Mouse (Mus musculus): ENCODE measurements at regions not wholly inside any gene's neighbourhood (a gene's known extent, or its start where the extent isn't known, plus 50 kb on each side); places are given as distances from the start of the nearest gene placed in this dataset.
"Not testable (repeated sequence)": the region's sequence is repeated elsewhere in the genome, so short reads cannot be mapped to it uniquely, and the experiment has no call there.

- Histone ChIP-seq H3K4me3 (ENCODE audit: control insufficient read depth, low read depth, low read length) (no peak overlapping the region), H3K4me1 (ENCODE audit: control insufficient read depth, insufficient read depth, low read length) (peaks cover 6% of the 10 kb centered on the region), H3K27me3 (ENCODE audit: control insufficient read depth, insufficient read depth, low read length) (no peaks in the 10 kb centered on the region), H3K27ac (ENCODE audit: control insufficient read depth, insufficient read depth, low read depth, low read length) (no peak overlapping the region), H3K36me3 (ENCODE audit: control insufficient read depth, insufficient read depth, low read length) (no peaks in the 10 kb centered on the region)
- TF ChIP-seq POLR2A (IDR thresholded peaks at IDR 0.05; ENCODE audit: control insufficient read depth, low read depth, low read length) (no peak), CTCF (IDR thresholded peaks at IDR 0.05; ENCODE audit: control insufficient read depth, insufficient read depth, insufficient replicate concordance, low read depth, low read length) (no peak)
These were observed 137.0 kb upstream of the Rapgef5 start for GRCm38 (mm10) chr12:117379103-117379850.

DNA sequence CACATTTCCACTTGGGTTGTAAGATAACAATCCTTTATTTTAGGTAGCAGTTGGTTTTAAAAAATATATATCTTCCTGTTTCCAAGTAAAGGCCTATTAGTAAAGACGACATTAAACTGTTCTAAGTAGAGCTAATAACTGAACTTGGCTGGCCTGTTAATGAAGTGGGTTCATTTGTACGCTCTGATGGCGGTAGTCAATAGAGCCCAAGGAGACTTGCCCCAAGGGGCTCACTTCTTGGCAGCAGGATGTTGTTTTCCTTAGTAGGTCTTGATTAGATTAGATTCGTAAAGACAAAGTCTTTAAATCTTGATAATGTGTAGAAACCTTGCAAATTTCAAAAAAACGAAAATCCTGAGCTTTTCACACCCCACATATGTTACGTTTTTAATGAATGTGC is 135.4 kb upstream of the Rapgef5 start:
- no peak for TF ChIP-seq CTCF (IDR thresholded peaks at IDR 0.05; ENCODE audit: control insufficient read depth, insufficient read depth, insufficient replicate concordance, low read depth, low read length)
- TF ChIP-seq POLR2A (IDR thresholded peaks at IDR 0.05; ENCODE audit: control insufficient read depth, low read depth, low read length), result no peak
- no peak overlapping the region for H3K4me3 ChIP-seq (ENCODE audit: control insufficient read depth, low read depth, low read length)
- no peak overlapping the region for H3K27ac ChIP-seq (ENCODE audit: control insufficient read depth, insufficient read depth, low read depth, low read length)
- H3K36me3 ChIP-seq (ENCODE audit: control insufficient read depth, insufficient read depth, low read length), result no peaks in the 10 kb centered on the region
- no peaks in the 10 kb centered on the region for H3K27me3 ChIP-seq (ENCODE audit: control insufficient read depth, insufficient read depth, low read length)
- peaks cover 6% of the 10 kb centered on the region for H3K4me1 ChIP-seq (ENCODE audit: control insufficient read depth, insufficient read depth, low read length)

- not testable (repeated sequence) for H3K4me3 ChIP-seq (ENCODE audit: control insufficient read depth, low read depth, low read length); H3K4me1 ChIP-seq (ENCODE audit: control insufficient read depth, insufficient read depth, low read length); H3K36me3 ChIP-seq (ENCODE audit: control insufficient read depth, insufficient read depth, low read length); H3K27me3 ChIP-seq (ENCODE audit: control insufficient read depth, insufficient read depth, low read length); H3K27ac ChIP-seq (ENCODE audit: control insufficient read depth, insufficient read depth, low read depth, low read length)
These were observed 133.6 kb upstream of the Rapgef5 start for GRCm38 (mm10) chr12:117382727-117383126.

- Histone ChIP-seq H3K27me3 (ENCODE audit: control insufficient read depth, insufficient read depth, low read length) (no peaks in the 10 kb centered on the region), H3K27ac (ENCODE audit: control insufficient read depth, insufficient read depth, low read depth, low read length) (no peak overlapping the region), H3K36me3 (ENCODE audit: control insufficient read depth, insufficient read depth, low read length) (no peaks in the 10 kb centered on the region), H3K4me1 (ENCODE audit: control insufficient read depth, insufficient read depth, low read length) (no peaks in the 10 kb centered on the region), H3K4me3 (ENCODE audit: control insufficient read depth, low read depth, low read length) (no peak overlapping the region)
- TF ChIP-seq POLR2A (IDR thresholded peaks at IDR 0.05; ENCODE audit: control insufficient read depth, low read depth, low read length) (no peak), CTCF (IDR thresholded peaks at IDR 0.05; ENCODE audit: control insufficient read depth, insufficient read depth, insufficient replicate concordance, low read depth, low read length) (peak; percentile 88; the same call in 1 of the 2 replicates)
These were observed 131.1 kb upstream of the Rapgef5 start for GRCm38 (mm10) chr12:117385072-117385666.

- Histone ChIP-seq H3K27me3 (ENCODE audit: control insufficient read depth, insufficient read depth, low read length) (no peaks in the 10 kb centered on the region), H3K4me1 (ENCODE audit: control insufficient read depth, insufficient read depth, low read length) (no peaks in the 10 kb centered on the region), H3K4me3 (ENCODE audit: control insufficient read depth, low read depth, low read length) (no peak overlapping the region), H3K36me3 (ENCODE audit: control insufficient read depth, insufficient read depth, low read length) (no peaks in the 10 kb centered on the region), H3K27ac (ENCODE audit: control insufficient read depth, insufficient read depth, low read depth, low read length) (no peak overlapping the region)
- no peak for TF ChIP-seq CTCF (IDR thresholded peaks at IDR 0.05; ENCODE audit: control insufficient read depth, insufficient read depth, insufficient replicate concordance, low read depth, low read length)
- TF ChIP-seq POLR2A (IDR thresholded peaks at IDR 0.05; ENCODE audit: control insufficient read depth, low read depth, low read length), result no peak
These were observed 130.6 kb upstream of the Rapgef5 start for GRCm38 (mm10) chr12:117385697-117386096.

DNA sequence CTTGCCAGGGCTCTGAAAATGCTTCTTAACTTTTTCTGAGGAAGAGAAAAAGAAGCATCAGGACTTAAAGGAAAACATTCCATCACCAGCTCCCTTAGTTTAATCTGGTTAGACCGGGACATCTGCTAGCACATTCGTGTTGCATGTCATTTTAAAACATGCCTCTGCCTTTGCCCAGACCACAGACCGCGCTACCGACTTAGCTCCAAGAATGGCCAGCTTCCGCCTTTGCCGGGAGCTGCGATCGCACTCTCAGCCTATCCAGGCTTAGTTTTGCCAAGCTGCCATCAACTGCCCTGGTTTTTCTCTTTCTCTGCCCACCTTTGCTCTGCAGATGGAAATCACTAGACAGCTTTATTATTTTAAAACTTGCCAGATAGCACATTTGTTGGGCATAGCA is 129.3 kb upstream of the Rapgef5 start:
- Histone ChIP-seq H3K27ac (ENCODE audit: control insufficient read depth, insufficient read depth, low read depth, low read length) (no peak overlapping the region), H3K36me3 (ENCODE audit: control insufficient read depth, insufficient read depth, low read length) (no peaks in the 10 kb centered on the region), H3K4me3 (ENCODE audit: control insufficient read depth, low read depth, low read length) (no peak overlapping the region), H3K27me3 (ENCODE audit: control insufficient read depth, insufficient read depth, low read length) (no peaks in the 10 kb centered on the region), H3K4me1 (ENCODE audit: control insufficient read depth, insufficient read depth, low read length) (no peaks in the 10 kb centered on the region)
- TF ChIP-seq POLR2A (IDR thresholded peaks at IDR 0.05; ENCODE audit: control insufficient read depth, low read depth, low read length) (no peak), CTCF (IDR thresholded peaks at IDR 0.05; ENCODE audit: control insufficient read depth, insufficient read depth, insufficient replicate concordance, low read depth, low read length) (no peak)

DNA sequence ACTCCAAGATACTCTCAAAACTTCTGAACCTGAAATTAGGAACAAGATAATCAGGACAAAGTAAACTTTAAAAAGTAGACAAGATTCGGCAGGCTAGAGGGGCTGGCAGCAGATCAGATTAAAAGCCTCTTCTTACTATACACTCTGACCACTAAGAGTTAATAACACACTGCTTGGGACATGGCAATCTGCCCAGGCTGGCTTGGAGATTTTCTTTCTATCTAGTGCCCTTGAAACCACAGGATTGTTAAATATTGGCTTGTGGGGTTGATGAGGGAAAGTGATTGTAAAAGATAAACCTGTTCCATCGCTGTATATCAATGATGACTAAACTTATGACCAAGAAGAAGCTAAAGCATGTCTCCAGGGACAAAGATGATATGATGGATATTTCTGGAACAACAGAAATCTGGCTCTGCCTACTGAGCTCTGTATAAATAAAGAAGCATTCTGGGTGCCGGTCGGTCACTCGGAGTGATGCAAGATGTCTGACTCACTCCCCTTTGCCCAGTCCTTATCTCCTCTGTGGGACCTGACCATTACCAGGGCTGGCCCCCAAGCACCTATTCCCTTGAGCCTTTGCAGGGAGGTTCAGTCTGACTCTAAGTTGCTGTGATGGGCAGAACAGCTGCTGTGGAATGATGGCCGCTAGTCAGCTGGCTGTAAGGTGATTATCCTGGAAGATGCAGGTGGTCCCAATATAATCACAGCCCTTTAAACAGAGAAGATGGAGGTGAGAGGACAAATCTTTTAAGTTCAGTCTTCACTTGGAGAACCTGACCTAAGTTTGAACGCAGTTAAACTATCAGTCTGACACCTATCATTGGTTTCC is 126.5 kb upstream of the Rapgef5 start:
- Histone ChIP-seq H3K36me3 (ENCODE audit: control insufficient read depth, insufficient read depth, low read length) (no peaks in the 10 kb centered on the region), H3K27me3 (ENCODE audit: control insufficient read depth, insufficient read depth, low read length) (no peaks in the 10 kb centered on the region), H3K4me1 (ENCODE audit: control insufficient read depth, insufficient read depth, low read length) (no peaks in the 10 kb centered on the region), H3K4me3 (ENCODE audit: control insufficient read depth, low read depth, low read length) (no peak overlapping the region), H3K27ac (ENCODE audit: control insufficient read depth, insufficient read depth, low read depth, low read length) (no peak overlapping the region)
- no peak for TF ChIP-seq CTCF (IDR thresholded peaks at IDR 0.05; ENCODE audit: control insufficient read depth, insufficient read depth, insufficient replicate concordance, low read depth, low read length)
- TF ChIP-seq POLR2A (IDR thresholded peaks at IDR 0.05; ENCODE audit: control insufficient read depth, low read depth, low read length), result no peak
